Mouse (Mus musculus) C2C12 (cell line): ENCODE results near the gene Hist1h4a. TPM values are rescaled to one million over a fixed set of nuclear protein-coding genes. Genes with fewer than 3 reads are reported as not detected.
A peak's percentile ranks its signal among the peaks of the same experiment; 100 is the strongest.
"Not testable (repeated sequence)": the region's sequence is repeated elsewhere in the genome, so short reads cannot be mapped to it uniquely, and the experiment has no call there.

Source experiments
- H3K27me3 ChIP-seq: one replicate; pipeline ENCODE4 v1.6.1; 2011; ENCODE audit not compliant: control insufficient read depth, insufficient read depth, insufficient read length
- H3K36me3 ChIP-seq: one replicate; pipeline ENCODE4 v1.6.1; 2011; ENCODE audit not compliant: control insufficient read depth, insufficient read depth
- H3K4me3 ChIP-seq: one replicate; pipeline ENCODE4 v1.5.1; 2011; ENCODE audit warnings: mild to moderate bottlenecking, control low read depth; ENCODE audit not compliant: poor library complexity, insufficient read depth, severe bottlenecking
- H3K79me2 ChIP-seq: one replicate; pipeline ENCODE4 v1.6.1; 2011; ENCODE audit not compliant: control insufficient read depth, insufficient read depth
- H3K79me3 ChIP-seq: one replicate; pipeline ENCODE4 v1.6.1; 2011; ENCODE audit warnings: low read depth, control low read depth
- H3ac ChIP-seq: one replicate; pipeline ENCODE3; 2011; ENCODE audit warnings: low read depth; ENCODE audit not compliant: control insufficient read depth, insufficient read length
- CEBPB ChIP-seq: IDR thresholded peaks from one replicate; pipeline ENCODE4 v1.6.1; 2011; ENCODE audit warnings: low read depth, mild to moderate bottlenecking, control low read depth, moderate library complexity
- CTCF ChIP-seq: IDR thresholded peaks from one replicate; pipeline ENCODE4 v1.5.1; 2011; ENCODE audit not compliant: control insufficient read depth, insufficient read depth, insufficient read length
- FOSL1 ChIP-seq: IDR thresholded peaks from one replicate; pipeline ENCODE4 v1.8.0; 2011; ENCODE audit warnings: mild to moderate bottlenecking, low read length; ENCODE audit not compliant: poor library complexity, insufficient read depth, severe bottlenecking
- MAX ChIP-seq: IDR thresholded peaks from one replicate; pipeline ENCODE4 v1.6.1; 2011; ENCODE audit warnings: mild to moderate bottlenecking, control low read depth
- MYOD1 ChIP-seq: IDR thresholded peaks from one replicate; pipeline ENCODE4 v1.6.1; 2011; ENCODE audit warnings: low read depth; ENCODE audit not compliant: control insufficient read depth, insufficient read length
- MYOG ChIP-seq: IDR thresholded peaks from one replicate; pipeline ENCODE4 v1.6.1; 2011; ENCODE audit not compliant: control insufficient read depth, insufficient read length; ENCODE audit errors: extremely low read depth
- USF1 ChIP-seq: IDR thresholded peaks from one replicate; pipeline ENCODE4 v1.6.1; 2011; ENCODE audit warnings: low read depth, mild to moderate bottlenecking, control low read depth, moderate library complexity
- polyA plus RNA-seq: library from polyadenylated mRNA; unstranded; fragments of >200 nt; fragmentation: generic; extraction: Trizol; gene quantifications from one replicate; pipeline ENCODE4 v1.2.1, GENCODE M21; 2012; ENCODE audit warnings: missing spikeins

Hist1h4a gene
- polyA plus RNA-seq, 1 experiment: 6.8 TPM

GRCm38 (mm10) chr13:23747892-23748288, 13.1 kb downstream of the Hist1h4a start:
- Histone ChIP-seq H3ac (no peak overlapping the region), H3K4me3 (no peak overlapping the region)

GRCm38 (mm10) chr13:23747081-23747891, 13.7 kb downstream of the Hist1h4a start:
- TF ChIP-seq MYOG (no peak), MAX (no peak), USF1 (no peak), FOSL1 (no peak), CTCF (no peak), MYOD1 (no peak), CEBPB (no peak)
- no peak overlapping the region for H3ac ChIP-seq
- H3K27me3 ChIP-seq: no peaks in the 10 kb centered on the region
- H3K36me3 ChIP-seq: no peaks in the 10 kb centered on the region
- no peaks in the 10 kb centered on the region for H3K79me3 ChIP-seq
- no peak overlapping the region for H3K4me3 ChIP-seq
- no peaks in the 10 kb centered on the region for H3K79me2 ChIP-seq

More at GRCm38 (mm10) chr13:23747892-23748288, 13.1 kb downstream of the Hist1h4a start:
- no peaks in the 10 kb centered on the region for H3K27me3 ChIP-seq
- no peaks in the 10 kb centered on the region for H3K36me3 ChIP-seq
- no peak for TF ChIP-seq CTCF
- no peak for TF ChIP-seq CEBPB
- TF ChIP-seq MYOD1: no peak
- no peak for TF ChIP-seq USF1
- TF ChIP-seq FOSL1: no peak
- no peak for TF ChIP-seq MAX
- no peak for TF ChIP-seq MYOG
- H3K79me3 ChIP-seq: no peaks in the 10 kb centered on the region
- H3K79me2 ChIP-seq: no peaks in the 10 kb centered on the region

- Histone ChIP-seq H3ac (peak within 1 kb of the TSS; percentile 76), H3K4me3 (peak within 1 kb of the TSS; percentile 12)
- not testable (repeated sequence) for H3K79me2 ChIP-seq, H3K27me3 ChIP-seq, H3K79me3 ChIP-seq, H3K36me3 ChIP-seq
Measured at GRCm38 (mm10) chr13:23746201-23747080, 14.6 kb downstream of the Hist1h4a start, which contains the start of gene Hist1h2bb. Hist1h2bb (plus strand) TSS chr13:23746734.

DNA sequence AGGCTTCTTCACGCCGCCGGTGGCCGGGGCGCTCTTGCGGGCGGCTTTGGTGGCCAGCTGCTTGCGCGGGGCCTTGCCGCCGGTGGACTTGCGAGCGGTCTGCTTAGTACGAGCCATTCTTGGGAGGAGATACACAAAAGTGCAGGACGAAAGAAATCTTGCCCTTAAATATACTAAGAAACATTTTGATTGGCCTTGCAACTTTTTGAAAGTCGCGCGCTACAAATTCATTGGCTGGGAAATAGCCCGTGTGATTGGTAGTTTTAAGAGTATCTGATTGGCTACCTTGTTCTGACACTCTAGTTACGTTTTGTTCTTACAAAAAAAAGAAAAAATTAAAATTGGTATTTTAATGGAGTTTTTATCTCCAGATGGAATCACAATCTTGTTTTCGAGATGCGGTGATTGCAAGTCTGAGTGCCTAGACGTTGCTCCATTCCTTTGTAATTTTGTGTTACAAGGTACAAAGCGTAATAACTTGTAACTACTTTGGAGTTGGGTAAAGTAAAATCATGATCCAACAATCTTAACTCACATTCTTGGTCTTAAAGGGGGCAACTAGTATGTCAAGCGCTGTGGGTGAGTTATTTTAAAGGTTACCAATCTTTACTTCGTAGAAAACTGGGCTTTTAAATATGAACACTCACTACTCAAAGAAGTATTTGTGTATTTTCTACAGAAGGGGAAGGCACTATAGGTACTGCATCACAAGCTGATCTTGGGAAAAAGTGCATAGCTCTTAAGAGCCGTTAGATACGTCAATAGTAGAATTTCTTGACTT, 15.5 kb downstream of the Hist1h4a start, which contains the start of gene Hist1h3c:
TSS of gene Hist1h3c (minus strand) at position 222 of the 781 bp plus-strand sequence.
- H3ac ChIP-seq: peak within 1 kb of the TSS; percentile 76
- peak; percentile 50 for TF ChIP-seq USF1
- TF ChIP-seq FOSL1: no peak
- TF ChIP-seq MYOG: no peak
- TF ChIP-seq CTCF: no peak
- TF ChIP-seq MYOD1: no peak
- TF ChIP-seq CEBPB: no peak
- peaks cover 1% of the 10 kb centered on the region for H3K79me3 ChIP-seq
- H3K79me2 ChIP-seq: no peaks in the 10 kb centered on the region
- no peaks in the 10 kb centered on the region for H3K27me3 ChIP-seq
- H3K4me3 ChIP-seq: peak within 1 kb of the TSS; percentile 23
- no peaks in the 10 kb centered on the region for H3K36me3 ChIP-seq

DNA sequence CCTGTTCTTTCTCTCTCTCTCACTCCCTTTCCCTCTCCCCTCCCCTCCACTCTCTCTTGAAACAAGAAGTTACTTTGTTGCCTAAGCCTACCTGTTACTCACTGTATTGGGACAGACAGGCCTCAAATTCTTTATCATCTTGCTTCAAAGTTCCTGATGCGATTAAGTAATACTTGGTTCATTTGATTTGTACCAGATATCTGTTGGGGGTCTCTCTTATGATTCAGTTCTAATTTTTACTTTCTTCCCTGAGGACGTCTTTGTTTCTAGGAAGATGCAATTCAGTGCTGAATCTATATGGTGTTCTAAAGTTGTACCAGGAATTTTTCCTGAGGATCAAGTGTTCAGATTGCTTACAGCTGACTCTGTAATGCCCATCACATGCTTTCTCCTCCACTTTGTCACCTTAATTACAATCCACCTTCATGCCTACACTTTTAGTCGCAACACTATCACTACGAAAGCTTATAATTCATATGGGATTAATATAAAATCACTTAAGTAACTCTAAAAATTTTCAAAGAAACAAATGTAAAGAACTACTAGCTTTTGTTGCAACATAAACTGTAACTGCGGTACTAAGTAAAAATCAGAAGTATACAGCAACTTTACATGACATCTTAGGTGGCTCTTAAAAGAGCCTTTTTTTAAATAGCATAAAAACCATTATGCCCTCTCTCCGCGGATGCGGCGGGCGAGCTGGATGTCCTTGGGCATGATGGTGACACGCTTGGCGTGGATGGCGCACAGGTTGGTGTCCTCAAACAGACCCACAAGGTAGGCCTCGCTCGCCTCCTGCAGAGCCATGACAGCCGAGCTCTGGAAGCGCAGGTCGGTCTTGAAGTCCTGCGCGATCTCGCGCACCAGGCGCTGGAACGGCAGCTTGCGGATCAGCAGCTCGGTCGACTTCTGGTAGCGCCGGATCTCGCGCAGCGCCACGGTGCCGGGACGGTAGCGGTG, 16.3 kb downstream of the Hist1h4a start:
- H3ac ChIP-seq: peak overlapping the region; percentile 48
- H3K27me3 ChIP-seq: no peaks in the 10 kb centered on the region
- peaks cover 1% of the 10 kb centered on the region for H3K79me3 ChIP-seq
- H3K79me2 ChIP-seq: no peaks in the 10 kb centered on the region
- H3K4me3 ChIP-seq: peak overlapping the region; percentile 23
- peak; percentile 16 for TF ChIP-seq CEBPB
- TF ChIP-seq CTCF: no peak
- TF ChIP-seq FOSL1: peak; percentile 10
- TF ChIP-seq MAX: peak; percentile 9
- no peak for TF ChIP-seq MYOD1
- H3K36me3 ChIP-seq: no peaks in the 10 kb centered on the region
